Mouse (Mus musculus): ENCODE data around the gene Brox. TPM values are rescaled to one million over a fixed set of nuclear protein-coding genes. Genes with fewer than 3 reads are reported as not detected.
"Not testable (repeated sequence)": the region's sequence is repeated elsewhere in the genome, so short reads cannot be mapped to it uniquely, and the experiment has no call there.

The Brox gene
- total RNA-seq (2022), result 10 to 100 TPM; 17.3 to 20.3 (median 18.2) TPM

- peak; percentile 91 for DNase-seq (ENCODE audit: low spot score in 2 of 2)
These were observed at the start of gene Brox for GRCm38 (mm10) chr1:183296877-183297383. Gene Brox (minus strand): TSS chr1:183297269.

- no peak for DNase-seq (ENCODE audit: low spot score in 2 of 2)
These were observed 48.7 kb upstream of the Brox start for GRCm38 (mm10) chr1:183345817-183346195.

GRCm38 (mm10) chr1:183344886-183345816 lies 48.1 kb upstream of the Brox start:
- peak; percentile 54 to 66 for DNase-seq (ENCODE audit: low spot score in 2 of 2)

GRCm38 (mm10) chr1:183342902-183343301 lies 45.8 kb upstream of the Brox start:
- DNase-seq (ENCODE audit: low spot score in 2 of 2), result not testable (repeated sequence)

- no peak for DNase-seq (ENCODE audit: low spot score in 2 of 2)
These were observed 30.1 kb upstream of the Brox start for GRCm38 (mm10) chr1:183327171-183327570.

GRCm38 (mm10) chr1:183324433-183324832 lies 27.4 kb upstream of the Brox start:
- no peak for DNase-seq (ENCODE audit: low spot score in 2 of 2)

- no peak for DNase-seq (ENCODE audit: low spot score in 2 of 2)
These were observed 26.9 kb upstream of the Brox start for GRCm38 (mm10) chr1:183323923-183324322.

- DNase-seq (ENCODE audit: low spot score in 2 of 2), result not testable (repeated sequence)
These were observed 25.4 kb upstream of the Brox start for GRCm38 (mm10) chr1:183322496-183322895.

GRCm38 (mm10) chr1:183320708-183321107 lies 23.6 kb upstream of the Brox start:
- DNase-seq (ENCODE audit: low spot score in 2 of 2), result no peak

GRCm38 (mm10) chr1:183315783-183316182 lies 18.7 kb upstream of the Brox start:
- no peak for DNase-seq (ENCODE audit: low spot score in 2 of 2)

GRCm38 (mm10) chr1:183312076-183312475 lies 15.0 kb upstream of the Brox start:
- no peak for DNase-seq (ENCODE audit: low spot score in 2 of 2)

GRCm38 (mm10) chr1:183309601-183310000 lies 12.5 kb upstream of the Brox start:
- peak; percentile 34 to 67 for DNase-seq (ENCODE audit: low spot score in 2 of 2)

- no peak for DNase-seq (ENCODE audit: low spot score in 2 of 2)
These were observed 11.4 kb upstream of the Brox start for GRCm38 (mm10) chr1:183308476-183308875.

GRCm38 (mm10) chr1:183307555-183307954 lies 10.5 kb upstream of the Brox start:
- DNase-seq (ENCODE audit: low spot score in 2 of 2), result no peak

GRCm38 (mm10) chr1:183299161-183299560 lies 2.1 kb upstream of the Brox start:
- DNase-seq (ENCODE audit: low spot score in 2 of 2), result peak; percentile 93 to 100

GRCm38 (mm10) chr1:183297886-183298489 lies 919 bp upstream of the Brox start:
- DNase-seq (ENCODE audit: low spot score in 2 of 2), result peak; percentile 14 to 21

- DNase-seq (ENCODE audit: low spot score in 2 of 2), result no peak
These were observed 410 bp upstream of the Brox start for GRCm38 (mm10) chr1:183297473-183297885.

GRCm38 (mm10) chr1:183296465-183296864 lies 604 bp downstream of the Brox start, which contains the start of gene Aida:
Gene Aida (plus strand): TSS chr1:183296590.
- no peak for DNase-seq (ENCODE audit: low spot score in 2 of 2)

GRCm38 (mm10) chr1:183289576-183289975 lies 7.5 kb downstream of the Brox start:
- no peak for DNase-seq (ENCODE audit: low spot score in 2 of 2)

- DNase-seq (ENCODE audit: low spot score in 2 of 2), result no peak
These were observed 8.7 kb downstream of the Brox start for GRCm38 (mm10) chr1:183288351-183288750.

GRCm38 (mm10) chr1:183275763-183276162 lies 21.3 kb downstream of the Brox start:
- DNase-seq (ENCODE audit: low spot score in 2 of 2), result no peak

GRCm38 (mm10) chr1:183274385-183274784 lies 22.7 kb downstream of the Brox start:
- no peak for DNase-seq (ENCODE audit: low spot score in 2 of 2)
